Mouse (Mus musculus) brain, adult 10 weeks (tissue): Measurements from ENCODE around the gene Mta1. TPM values are rescaled to one million over a fixed set of nuclear protein-coding genes. Genes with fewer than 3 reads are reported as not detected.

Experiments used
- polyA plus RNA-seq: library from polyadenylated mRNA; stranded (reverse); fragments of 350-450 nt; fragmentation: Illumina TruSeq; extraction: RNeasy Lipid Tissue Mini Kit (QIAGEN cat#74804); gene quantifications from one replicate; pipeline ENCODE4 v1.2.3, GENCODE M21; 2015; ENCODE audit warnings: low read depth, low replicate concordance

Mta1 gene
- 40.8 TPM for polyA plus RNA-seq

DNA sequence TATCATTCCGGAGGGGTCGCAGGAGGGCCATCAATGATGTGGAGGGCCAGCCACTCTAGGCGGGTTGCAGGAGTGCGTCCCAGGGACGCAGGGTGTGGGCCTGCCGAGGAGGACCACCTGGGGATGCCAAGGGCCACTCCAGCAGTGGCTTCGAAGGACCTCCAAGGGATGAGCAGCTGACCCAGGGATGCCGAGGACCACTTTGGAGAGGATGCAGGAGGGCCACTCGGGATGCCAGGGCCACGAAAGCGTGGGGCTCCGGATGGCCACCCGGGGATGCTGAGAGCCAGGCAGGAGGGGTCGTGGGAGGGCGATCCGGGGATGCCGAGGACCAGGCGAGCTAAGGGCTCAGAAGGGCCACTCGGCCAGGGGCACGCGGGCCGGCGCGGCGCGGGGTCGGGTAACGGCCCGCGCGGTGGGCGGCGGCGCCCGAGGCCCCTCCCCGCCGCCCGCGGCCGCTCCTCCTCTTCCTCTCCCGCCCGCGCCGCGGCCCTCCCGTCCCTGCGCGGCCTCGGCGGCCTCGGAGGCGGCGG is at the start of gene Mta1:
TSS of gene Mta1 (plus strand) at position 530 of the 533 bp plus-strand sequence.

DNA sequence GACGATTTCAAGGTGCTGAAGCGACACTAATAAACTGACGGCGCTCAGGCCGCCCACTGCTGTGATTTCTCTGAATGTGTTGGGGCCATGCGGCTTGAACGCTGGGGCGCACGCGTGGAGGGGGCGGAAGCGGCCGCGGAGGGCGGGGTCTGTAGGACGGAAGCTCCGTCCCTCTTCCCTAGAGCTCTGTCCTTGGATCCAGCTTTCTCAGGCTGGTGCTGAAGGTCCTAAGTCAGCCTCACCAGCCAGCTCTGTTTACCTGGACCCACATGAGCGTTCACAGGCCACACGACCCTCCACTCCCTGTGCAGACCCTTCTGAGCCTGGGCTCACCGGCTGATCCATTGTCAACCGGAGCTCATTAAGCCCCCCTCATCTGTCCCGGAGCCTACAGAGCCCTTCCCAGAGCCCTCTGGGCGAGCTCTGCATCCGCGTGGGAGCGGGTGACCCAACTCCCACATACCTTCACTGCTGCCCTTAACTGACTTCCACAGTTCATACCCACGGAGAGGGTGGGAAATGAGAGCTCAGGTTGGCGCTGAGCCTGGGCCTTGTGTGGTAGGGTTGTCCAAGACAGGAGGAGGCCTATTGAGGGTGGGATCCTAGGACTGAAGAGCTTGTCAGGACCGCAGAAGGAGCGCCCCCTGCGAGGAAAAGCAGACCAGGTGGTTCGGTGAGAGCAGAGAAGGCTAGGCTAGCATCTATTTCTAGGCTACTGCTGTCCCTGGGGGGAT is 23.6 kb upstream of the Mta1 start, which contains the start of gene Tex22:
TSS of gene Tex22 (plus strand) at position 174 of the 734 bp plus-strand sequence.

DNA sequence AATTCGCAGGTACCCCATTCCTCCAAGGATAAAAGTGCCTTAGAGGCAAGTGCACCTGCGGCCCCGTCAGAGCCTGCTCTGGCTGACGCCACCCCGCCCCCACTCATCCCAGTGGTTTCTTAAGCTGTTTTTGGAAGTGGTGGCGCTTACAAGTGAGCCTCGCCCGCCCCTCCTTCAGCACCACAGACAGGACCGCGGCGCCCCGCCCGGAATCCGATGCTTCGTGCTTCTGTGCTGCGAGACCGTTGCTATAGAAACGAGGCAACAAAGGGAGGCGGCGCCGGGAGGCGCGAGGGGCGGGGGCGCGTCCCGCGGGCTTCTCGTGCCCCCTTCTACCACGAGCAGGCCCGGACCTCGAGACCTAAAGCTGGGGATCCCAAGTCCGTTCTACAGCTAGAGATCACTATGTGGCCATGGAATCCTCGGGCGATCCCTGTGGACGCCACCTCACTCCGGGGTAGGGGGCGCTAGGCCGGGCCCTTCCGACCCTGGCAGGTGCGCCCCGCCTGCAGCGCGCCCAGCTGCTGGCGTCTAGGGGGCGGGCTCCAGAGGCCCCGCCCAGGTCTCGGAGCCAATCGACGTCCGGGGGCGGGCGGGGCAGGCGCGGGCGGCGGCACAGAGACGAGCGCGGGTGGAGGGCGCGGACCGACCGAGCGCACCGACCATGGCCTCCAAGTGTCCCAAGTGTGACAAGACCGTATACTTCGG is 42.0 kb downstream of the Mta1 start, which contains the start of gene Crip2:
TSS of gene Crip2 (plus strand) at position 329 of the 708 bp plus-strand sequence.

DNA sequence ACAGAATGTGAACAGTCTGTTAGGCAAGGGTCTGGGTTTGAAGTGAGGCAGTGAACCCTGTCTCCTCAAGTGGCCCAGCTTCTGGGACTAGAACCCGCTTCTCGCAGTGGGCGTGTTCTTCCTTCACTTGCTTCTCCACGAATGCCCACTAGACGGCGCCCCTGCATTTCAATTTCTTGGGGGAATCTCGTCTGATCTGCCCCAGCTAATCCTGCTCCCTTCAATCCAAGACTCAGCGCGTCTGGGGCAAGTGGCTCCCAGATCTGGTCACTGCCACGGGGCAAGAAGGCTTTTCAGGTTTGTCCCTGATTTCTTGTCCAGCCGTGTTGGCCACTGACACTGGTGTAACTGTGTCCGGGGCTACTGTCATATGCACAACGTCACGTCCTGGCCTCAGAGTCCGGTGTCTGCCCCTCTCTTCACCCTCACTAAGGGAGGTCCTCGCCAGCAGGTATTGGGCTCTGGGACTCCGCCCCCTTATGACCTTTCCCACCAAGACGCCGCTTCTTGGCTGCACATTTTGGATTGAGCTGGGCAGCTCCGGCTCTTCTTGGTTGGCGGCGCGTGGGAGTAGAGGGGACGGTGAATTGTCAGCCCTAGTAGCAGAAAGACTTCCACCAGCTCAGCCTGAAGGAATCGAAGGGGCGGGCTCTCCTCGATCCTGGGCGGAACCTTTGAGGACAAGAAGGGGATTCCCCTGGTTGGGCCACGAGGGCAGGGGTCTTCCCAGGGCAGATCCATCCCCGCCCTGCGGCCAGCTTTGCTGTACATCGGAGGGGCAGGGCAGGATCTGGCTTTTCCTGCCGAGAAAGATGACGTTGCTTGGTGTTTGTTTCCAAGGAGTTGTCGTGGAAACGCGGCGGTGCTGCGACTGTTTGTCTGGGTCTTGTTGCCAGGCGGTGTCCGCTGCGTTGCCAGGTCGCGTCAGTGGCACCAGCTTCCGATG is 48.3 kb downstream of the Mta1 start, which contains the start of gene Crip1:
TSS of gene Crip1 (plus strand) at position 205 of the 946 bp plus-strand sequence.

GRCm38 (mm10) chr12:113155887-113156539 is 57.9 kb downstream of the Mta1 start, which contains the start of gene Tedc1:
Gene Tedc1, plus strand, starts transcription at chr12:113156421.

GRCm38 (mm10) chr12:113185442-113186291 is 87.6 kb downstream of the Mta1 start, which contains the start of gene Tmem121:
Gene Tmem121, plus strand, starts transcription at chr12:113185930.

Other genes with a start within 250 kb of the Mta1 start
- not detected for gene Gpr132, start 230.1 kb upstream of the Mta1 start, polyA plus RNA-seq
- 17.1 TPM for gene Jag2, start 168.5 kb upstream of the Mta1 start, polyA plus RNA-seq
- gene Nudt14, start 156.2 kb upstream of the Mta1 start, polyA plus RNA-seq: 16.5 TPM
- gene Btbd6, start 121.8 kb upstream of the Mta1 start, polyA plus RNA-seq: 65.8 TPM
- gene Brf1, start 97.6 kb upstream of the Mta1 start, polyA plus RNA-seq: 31.8 TPM
- gene Pacs2, start 83.8 kb upstream of the Mta1 start, polyA plus RNA-seq: 71.2 TPM
- not detected for gene Tex22, start 23.8 kb upstream of the Mta1 start, polyA plus RNA-seq
- 137 TPM for gene Crip2, start 42.0 kb downstream of the Mta1 start, polyA plus RNA-seq
- gene Crip1, start 48.0 kb downstream of the Mta1 start, polyA plus RNA-seq: 44.7 TPM
- 1.2 TPM for gene Tedc1, start 58.1 kb downstream of the Mta1 start, polyA plus RNA-seq
- gene Tmem121, start 87.7 kb downstream of the Mta1 start, polyA plus RNA-seq: 18.7 TPM